Comparison of ENCODE assay signal across 18 mouse cellular contexts in genomic region chr7:126291681-126292545, GRCm38 (mm10). TPM values are rescaled to one million over a fixed set of nuclear protein-coding genes. Genes with fewer than 3 reads are reported as not detected.
DNase-seq lines count a peak whose midpoint lies in the region; ATAC-seq and TF ChIP-seq lines count a peak whose summit lies in the region.
"Had no signal": no experiment of that assay in that cellular context is flagged by ENCODE, and none has a peak within 500 bp of the region (broad histone marks: within the 10 kb centered on the region; RNA-seq: fewer than 3 reads in every experiment).

No protein-coding gene starts in this region.

- in situ Hi-C loops in ES-E14 (cut with MboI; ENCODE audit: low sequenced_read_pairs in 2 of 2, unreplicated experiment in 2 of 2): no loop called here

- H3K4me1 ChIP-seq in heart, embryonic 11.5 days (ENCODE audit: control insufficient read depth, insufficient read depth, low read length): 0 out of 2 replicates have a peak, but pooled peaks cover 4% of the 10 kb centered on the region
- H3K4me1 ChIP-seq in ES-Bruce4 (ENCODE audit: control insufficient read depth, insufficient read depth, low read length) (no peaks in the 10 kb centered on the region), ES-E14 (ENCODE audit: control insufficient read depth in 2 of 2, insufficient read depth in 2 of 2, low read length in 2 of 2, poor library complexity in 1 of 2) (peaks cover 0 to 10% of the 10 kb centered on the region in 2 experiments; a peak in 1 of 4 replicates)

- H3K4me3 ChIP-seq in heart, embryonic 11.5 days (ENCODE audit: low read depth, low read length): peak overlapping the region; percentile 15
- peak overlapping the region; percentile 45 for H3K4me3 ChIP-seq in ES-Bruce4 (ENCODE audit: low read depth, low read length)
- peak overlapping the region; percentile 55 to 62 for H3K4me3 ChIP-seq in ES-E14 (ENCODE audit: insufficient read depth in 1 of 2, low read depth in 1 of 2, low read length in 2 of 2, poor library complexity in 1 of 2, severe bottlenecking in 1 of 2)
- H3K4me3 ChIP-seq: erythroblast, embryonic 14.5 days; liver, embryonic 15.5 days; midbrain, embryonic 13.5 days had no signal

- no peak overlapping the region for H3K27ac ChIP-seq in heart, embryonic 11.5 days (ENCODE audit: low read depth, low read length)
- H3K27ac ChIP-seq in ES-Bruce4 (ENCODE audit: insufficient read depth, low read length): no peak overlapping the region
- no peak overlapping the region for H3K27ac ChIP-seq in ES-E14 (ENCODE audit: insufficient read depth, low read depth, low read length, poor library complexity, severe bottlenecking)
- H3K27ac ChIP-seq: liver, embryonic 15.5 days; midbrain, embryonic 13.5 days had no signal

- H3K4me2 ChIP-seq in heart, embryonic 11.5 days: peak overlapping the region; percentile 34
- H3K4me2 ChIP-seq: liver, embryonic 15.5 days; midbrain, embryonic 13.5 days had no signal

- no peak for ATAC-seq in heart, embryonic 11.5 days (replicated peaks; ENCODE audit: insufficient number of reproducible peaks, low FRiP score, low TSS enrichment)
- ATAC-seq: CD4-positive, CD25-positive, alpha-beta regulatory T cell, adult 4 months; midbrain, embryonic 13.5 days; Patski had no signal

- DNase-seq in heart, adult 9 months (ENCODE audit: low spot score in 2 of 2): no peak
- DNase-seq in layer of hippocampus, adult 11-12 months (ENCODE audit: low spot score): peak; percentile 13
- no peak for DNase-seq in layer of hippocampus, postnatal 36 days
- no peak for DNase-seq in ES-E14 (ENCODE audit: low read depth, low spot score)
- no peak for DNase-seq in lung, adult 18-20 months
- no peak for DNase-seq in thymus, postnatal 36 days
- DNase-seq: gastrocnemius, postnatal 36 days; kidney, adult 2 months; kidney, postnatal 4 days; lung, postnatal 14 days; right cerebral cortex, postnatal 14 days had no signal

- TF ChIP-seq CTCF in ES-Bruce4 (IDR thresholded peaks at IDR 0.05; ENCODE audit: low read depth, low read length): peak; percentile 4

- no peaks in the 10 kb centered on the region for H3K9me3 ChIP-seq in heart, embryonic 11.5 days (replicated peaks; ENCODE audit: control insufficient read depth, low read length)
- H3K9me3 ChIP-seq in ES-Bruce4 (replicated peaks; ENCODE audit: control insufficient read depth, insufficient read depth, low read length, poor library complexity, severe bottlenecking): no peaks in the 10 kb centered on the region
- no peaks in the 10 kb centered on the region for H3K9me3 ChIP-seq in ES-E14 (ENCODE audit: control insufficient read depth, insufficient read depth, low read depth, low read length)
- H3K9me3 ChIP-seq: liver, embryonic 15.5 days; midbrain, embryonic 13.5 days had no signal

- peaks cover 22% of the 10 kb centered on the region for H3K27me3 ChIP-seq in heart, embryonic 11.5 days (ENCODE audit: control insufficient read depth, insufficient read depth, low read length)
- no peaks in the 10 kb centered on the region for H3K27me3 ChIP-seq in ES-Bruce4 (ENCODE audit: control insufficient read depth, insufficient read depth, low read length, poor library complexity, severe bottlenecking)
- H3K27me3 ChIP-seq: liver, embryonic 15.5 days; midbrain, embryonic 13.5 days; Patski had no signal

- H3K9ac ChIP-seq in heart, embryonic 11.5 days (ENCODE audit: low read depth, low read length): no peak overlapping the region
- peak overlapping the region; percentile 0 for H3K9ac ChIP-seq in ES-Bruce4 (ENCODE audit: low read depth, poor library complexity, severe bottlenecking)
- peak overlapping the region; percentile 29 for H3K9ac ChIP-seq in ES-E14 (ENCODE audit: insufficient read depth, low read depth, low read length, poor library complexity, severe bottlenecking)
- H3K9ac ChIP-seq: liver, embryonic 15.5 days; midbrain, embryonic 13.5 days had no signal

- peaks cover 9% of the 10 kb centered on the region for H3K36me3 ChIP-seq in heart, embryonic 11.5 days (ENCODE audit: control insufficient read depth, insufficient read depth, low read length)
- no peaks in the 10 kb centered on the region for H3K36me3 ChIP-seq in ES-Bruce4 (ENCODE audit: control insufficient read depth, insufficient read depth, low read length, poor library complexity, severe bottlenecking)
- H3K36me3 ChIP-seq in ES-E14 (ENCODE audit: control insufficient read depth, insufficient read depth, low read length, poor library complexity, severe bottlenecking): peaks cover 12% of the 10 kb centered on the region
- H3K36me3 ChIP-seq: liver, embryonic 15.5 days had no signal

- 52% methylated on average over 72 of the region's 72 CpGs for WGBS in heart, embryonic 11.5 days (ENCODE audit: insufficient replicate concordance)

- no peak for TF ChIP-seq POLR2A in ES-Bruce4 (IDR thresholded peaks at IDR 0.05; ENCODE audit: insufficient read depth, low read length)

- no peak for TF ChIP-seq EP300 in ES-Bruce4 (IDR thresholded peaks at IDR 0.05; ENCODE audit: insufficient read depth, low read depth, low read length)

TF ChIP-seq in ES-E14, 5 proteins besides CTCF, POLR2A, EP300 and RAD21:
- TF ChIP-seq MAFK (IDR thresholded peaks at IDR 0.05; ENCODE audit: insufficient read depth, low read depth, low read length): no peak
- no peak for TF ChIP-seq HCFC1 (IDR thresholded peaks at IDR 0.05; ENCODE audit: borderline replicate concordance, insufficient read depth, low read length)
- no peak for TF ChIP-seq ZC3H11A (IDR thresholded peaks at IDR 0.05; ENCODE audit: borderline replicate concordance, low read depth, low read length)
- TF ChIP-seq CHD2 (IDR thresholded peaks at IDR 0.05; ENCODE audit: low read depth, low read length): no peak
- TF ChIP-seq ZNF384 (IDR thresholded peaks at IDR 0.05; ENCODE audit: low read depth, low read length): no peak

RNA-seq across cellular contexts. Expression of gene Sbk1, which starts 19.5 kb away (rescaled TPM):
- 16.7 and 17.6 TPM in 2 replicates for polyA plus RNA-seq in heart, embryonic 11.5 days (2014; fragmentation: Nextera tagmentation; extraction: Ambion mirVana)
- 10 to 100 TPM; 90.8 to 93.6 TPM for total RNA-seq in layer of hippocampus, postnatal 36 days (2021)
- polyA plus RNA-seq in ES-Bruce4 (2011; ENCODE audit: insufficient read depth, insufficient read length, low read depth, missing spikeins): 24.7 TPM in 2 replicates
- 18.6 and 34.6 TPM in 2 replicates for total RNA-seq in ES-E14 (2012; rRNA removed)
